Mouse (Mus musculus) CH12.LX (cell line): Measurements from ENCODE around the gene Rbmx. TPM values are rescaled to one million over a fixed set of nuclear protein-coding genes. Genes with fewer than 3 reads are reported as not detected.

Experiments
- DNase-seq: peaks from one replicate; pipeline ENCODE4 v3.0.0-alpha.2; 2013; ENCODE audit errors: extremely low read depth
- H3K27ac ChIP-seq: 2 replicates; pipeline ENCODE4 v1.5.1; 2012; ENCODE audit warnings: low read depth, mild to moderate bottlenecking, control low read depth, moderate library complexity; ENCODE audit not compliant: insufficient read depth
- H3K27me3 ChIP-seq: replicated peaks from 2 replicates; pipeline ENCODE3; 2012; ENCODE audit warnings: inconsistent platforms
- H3K36me3 ChIP-seq, 2 experiments: replicated peaks in 1 of 2; 2 replicates each; pipeline versions ENCODE3 to v1.6.1; 2012; ENCODE audit warnings: inconsistent platforms in 1 of 2, low read length in 1 of 2, mild to moderate bottlenecking in 1 of 2, mixed read lengths in 1 of 2, moderate library complexity in 1 of 2; ENCODE audit not compliant: control insufficient read depth in 1 of 2, insufficient read depth in 1 of 2
- H3K4me1 ChIP-seq, 2 experiments: 2 replicates each; pipeline ENCODE4 v1.6.1; 2012; ENCODE audit warnings: inconsistent platforms in 1 of 2, moderate library complexity in 1 of 2; ENCODE audit not compliant: insufficient read depth in 2 of 2, control insufficient read depth in 1 of 2
- H3K4me2 ChIP-seq: 2 replicates; pipeline ENCODE4 v1.6.1; 2012; ENCODE audit warnings: low read depth, mild to moderate bottlenecking, control low read depth; ENCODE audit not compliant: poor library complexity, insufficient read depth, severe bottlenecking
- H3K4me3 ChIP-seq, 3 experiments: fragments of 150-350 bp in 1 of 3; sonication (generic) in 1 of 3; replicated peaks in 1 of 3; 2 replicates each; pipeline versions ENCODE3 to v1.5.1; 2011 to 2012; ENCODE audit warnings: low read depth in 2 of 3, low read length in 2 of 3, mild to moderate bottlenecking in 2 of 3, moderate library complexity in 2 of 3, control low read depth in 1 of 3, improper control_type of control experiment in 1 of 3, inconsistent platforms in 1 of 3, mixed read lengths in 1 of 3; ENCODE audit not compliant: poor library complexity in 1 of 3
- H3K79me2 ChIP-seq: replicated peaks from 2 replicates; pipeline ENCODE4 v1.6.1; 2012; ENCODE audit warnings: mild to moderate bottlenecking, moderate library complexity; ENCODE audit not compliant: control insufficient read depth, poor library complexity, insufficient read depth, severe bottlenecking; ENCODE audit errors: extremely low read depth
- H3K9ac ChIP-seq: 2 replicates; pipeline ENCODE4 v1.6.1; 2012; ENCODE audit warnings: low read depth, mild to moderate bottlenecking, control low read depth, moderate library complexity; ENCODE audit not compliant: insufficient read depth
- H3K9me3 ChIP-seq: replicated peaks from 2 replicates; pipeline ENCODE3; 2012; ENCODE audit warnings: low read length, inconsistent platforms, mixed read lengths
- BHLHE40 ChIP-seq: IDR thresholded peaks from 2 replicates; pipeline ENCODE4 v1.6.1; 2011; ENCODE audit warnings: mild to moderate bottlenecking, low read depth, low read length, improper control_type of control experiment
- CHD1 ChIP-seq: IDR thresholded peaks from 2 replicates; pipeline ENCODE4 v1.6.1; 2012; ENCODE audit warnings: low read depth, low read length, improper control_type of control experiment, inconsistent platforms
- CHD2 ChIP-seq: IDR thresholded peaks from 2 replicates; pipeline ENCODE4 v1.6.1; 2011; ENCODE audit warnings: low read length, improper control_type of control experiment
- ETS1 ChIP-seq: conservative IDR thresholded peaks from 2 replicates; pipeline ENCODE4 v1.6.1; 2012; ENCODE audit warnings: low read depth, mild to moderate bottlenecking, inconsistent platforms, low read length, improper control_type of control experiment, moderate library complexity
- GABPA ChIP-seq: IDR thresholded peaks from 2 replicates; pipeline ENCODE4 v1.6.1; 2012; ENCODE audit warnings: low read depth, low read length, improper control_type of control experiment, inconsistent platforms; ENCODE audit not compliant: insufficient replicate concordance
- HCFC1 ChIP-seq: IDR thresholded peaks from 2 replicates; pipeline ENCODE4 v1.6.1; 2012; ENCODE audit warnings: low read depth, mild to moderate bottlenecking, inconsistent platforms, low read length, improper control_type of control experiment
- IRF4 ChIP-seq: IDR thresholded peaks from 2 replicates; pipeline ENCODE4 v1.6.1; 2014; ENCODE audit warnings: low read depth, mild to moderate bottlenecking, inconsistent platforms, low read length, improper control_type of control experiment
- MAX ChIP-seq: IDR thresholded peaks from 2 replicates; pipeline ENCODE4 v1.6.1; 2011; ENCODE audit warnings: low read length, improper control_type of control experiment
- MAZ ChIP-seq: IDR thresholded peaks from 2 replicates; pipeline ENCODE4 v1.6.1; 2012; ENCODE audit warnings: low read depth, mild to moderate bottlenecking, inconsistent platforms, low read length, improper control_type of control experiment, moderate library complexity
- MEF2A ChIP-seq: IDR thresholded peaks from 2 replicates; pipeline ENCODE4 v1.6.1; 2014; ENCODE audit warnings: low read depth, mild to moderate bottlenecking, inconsistent platforms, low read length, improper control_type of control experiment, borderline replicate concordance
- MXI1 ChIP-seq: IDR thresholded peaks from 2 replicates; pipeline ENCODE4 v1.6.1; 2011; ENCODE audit warnings: mild to moderate bottlenecking, low read depth, low read length, improper control_type of control experiment
- MYC ChIP-seq: IDR thresholded peaks from 2 replicates; pipeline ENCODE4 v1.6.1; 2011; ENCODE audit warnings: low read depth, mild to moderate bottlenecking, improper control_type of control experiment, low read length
- NELFE ChIP-seq: IDR thresholded peaks from 2 replicates; pipeline ENCODE4 v1.6.1; 2011; ENCODE audit warnings: low read depth, low read length, improper control_type of control experiment
- POLR2A ChIP-seq: IDR thresholded peaks from 2 replicates; pipeline ENCODE4 v1.6.1; 2011; ENCODE audit warnings: low read depth, mild to moderate bottlenecking, improper control_type of control experiment, low read length
- POLR2AphosphoS2 ChIP-seq: IDR thresholded peaks from 2 replicates; pipeline ENCODE4 v1.6.1; 2011; ENCODE audit warnings: low read depth, low read length, improper control_type of control experiment
- RAD21 ChIP-seq: IDR thresholded peaks from 2 replicates; pipeline ENCODE4 v1.6.1; 2011; ENCODE audit warnings: low read depth, mild to moderate bottlenecking, low read length, improper control_type of control experiment, moderate library complexity
- TBP ChIP-seq: conservative IDR thresholded peaks from 2 replicates; pipeline ENCODE4 v1.6.1; 2011; ENCODE audit warnings: low read depth, low read length, improper control_type of control experiment
- TCF12 ChIP-seq: IDR thresholded peaks from 2 replicates; pipeline ENCODE4 v1.6.1; 2014; ENCODE audit warnings: low read depth, mild to moderate bottlenecking, inconsistent platforms, low read length, improper control_type of control experiment
- USF1 ChIP-seq: IDR thresholded peaks from 2 replicates; pipeline ENCODE4 v1.6.1; 2014; ENCODE audit warnings: low read depth, mild to moderate bottlenecking, inconsistent platforms, low read length, improper control_type of control experiment
- USF2 ChIP-seq: conservative IDR thresholded peaks from 2 replicates; pipeline ENCODE4 v1.6.1; 2011; ENCODE audit warnings: low read depth, low read length, improper control_type of control experiment
- ZKSCAN1 ChIP-seq: IDR thresholded peaks from 2 replicates; pipeline ENCODE4 v1.6.1; 2012; ENCODE audit warnings: low read depth, inconsistent platforms, low read length, improper control_type of control experiment, borderline replicate concordance
- ZNF384 ChIP-seq: IDR thresholded peaks from 2 replicates; pipeline ENCODE4 v1.6.1; 2012; ENCODE audit warnings: low read depth, low read length, improper control_type of control experiment, inconsistent platforms
- dilution Hi-C: fragments of 300-500 bp; cut with MboI; formaldehyde crosslinking; loops from 2 replicates; pipeline ENCODE4 v1.14.3; 2020; ENCODE audit warnings: low sequenced_read_pairs; ENCODE audit not compliant: extremely low pct_unique_long_range_greater_than_20kb, extremely low pct_ligation_motif_present
- in situ Hi-C: fragments of 300-500 bp; cut with MboI; formaldehyde crosslinking; loops from 3 replicates; pipeline ENCODE4 v1.14.3; 2019; ENCODE audit warnings: low sequenced_read_pairs, low pct_ligation_motif_present, low pct_unique_long_range_greater_than_20kb, mixed read lengths
- polyA plus RNA-seq: library from polyadenylated mRNA; unstranded; fragments of >175 nt; gene quantifications from 2 replicates; pipeline ENCODE4 v1.2.1, GENCODE M21; 2012; ENCODE audit warnings: low read depth; ENCODE audit not compliant: insufficient read length
- total RNA-seq, 2 experiments: library from RNA; depleted of rRNA; stranded (reverse); fragments of 300-350 nt in 1 of 2; fragments of >200 nt in 1 of 2; gene quantifications; 2 replicates each; pipeline ENCODE4 v1.2.3; 2012 to 2014

The Rbmx gene
- total and polyA plus RNA-seq, 3 experiments = 24.6 to 56.3 (median 27.8) TPM

- Histone ChIP-seq H3K4me3 (peak within 1 kb of the TSS; percentile 55 to 83 (median 76)), H3K36me3 (peaks cover 8 to 11% of the 10 kb centered on the region in 2 experiments), H3K27me3 (no peaks in the 10 kb centered on the region)
- in situ Hi-C loops = no loop called here
- DNase-seq = peak; percentile 39
- TF ChIP-seq CHD1 = 0 out of 2 replicates have a peak, but pooled peaks have one; percentile 24
- TF ChIP-seq TCF12 = peak; percentile 25; the same call in 1 of the 2 replicates
- TF ChIP-seq ZKSCAN1 = no peak
- no peak for TF ChIP-seq GABPA
- peak; percentile 23; the same call in 1 of the 2 replicates for TF ChIP-seq MAX
- TF ChIP-seq NELFE = peak; percentile 58; the same call in 1 of the 2 replicates
- TF ChIP-seq POLR2A = peak; percentile 46; the same call in 1 of the 2 replicates
- no peak for TF ChIP-seq HCFC1
- 0 out of 2 replicates have a peak, but pooled peaks have one; percentile 27 for TF ChIP-seq CHD2
- TF ChIP-seq IRF4 = peak; percentile 29; the same call in 1 of the 2 replicates
- TF ChIP-seq MYC = peak; percentile 38; the same call in 1 of the 2 replicates
- TF ChIP-seq TBP = 0 out of 2 replicates have a peak, but pooled peaks have one; percentile 7
- TF ChIP-seq, all 38 proteins: peak for 9
- dilution Hi-C loops = no loop called here
- Histone ChIP-seq H3K4me2 (peak within 1 kb of the TSS; percentile 16), H3K4me1 (peaks cover 2 to 11% of the 10 kb centered on the region in 2 experiments; a peak in 2 of 4 replicates), H3K9ac (peak within 1 kb of the TSS; percentile 92), H3K9me3 (no peaks in the 10 kb centered on the region), H3K79me2 (peaks cover 30% of the 10 kb centered on the region), H3K27ac (peak within 1 kb of the TSS; percentile 83)
Measured at GRCm38 (mm10) chrX:57338371-57339211, 54.2 kb downstream of the Rbmx start, which contains the start of gene Arhgef6. Arhgef6 (minus strand) TSS chrX:57338729.

- TF ChIP-seq TBP (no peak), ZNF384 (peak; percentile 68), MEF2A (no peak), MAX (no peak), RAD21 (no peak), MYC (0 out of 2 replicates have a peak, but pooled peaks have one; percentile 26), MXI1 (no peak), USF2 (no peak), POLR2AphosphoS2 (no peak), MAZ (no peak), CHD1 (no peak), USF1 (no peak), HCFC1 (no peak), ETS1 (no peak), BHLHE40 (no peak)
- TF ChIP-seq, all 38 proteins: peak for 2
- no peaks in the 10 kb centered on the region for H3K9me3 ChIP-seq
- H3K79me2 ChIP-seq = peaks cover 31% of the 10 kb centered on the region
- H3K4me3 ChIP-seq = peak overlapping the region; percentile 55 to 83 (median 76)
- in situ Hi-C loops = no loop called here
- no peak overlapping the region for H3K4me2 ChIP-seq
- H3K9ac ChIP-seq = peak overlapping the region; percentile 92
- peaks cover 2 to 11% of the 10 kb centered on the region in 2 experiments; a peak in 2 of 4 replicates for H3K4me1 ChIP-seq
- peaks cover 14 to 20% of the 10 kb centered on the region in 2 experiments for H3K36me3 ChIP-seq
- no peak for DNase-seq
- H3K27me3 ChIP-seq = no peaks in the 10 kb centered on the region
- H3K27ac ChIP-seq = peak overlapping the region; percentile 83
- dilution Hi-C loops = no loop called here
Measured at GRCm38 (mm10) chrX:57337582-57337981, 55.3 kb downstream of the Rbmx start.
